Mouse (Mus musculus) brain, embryonic 14.5 days (tissue): ENCODE measurements around the gene Lrrc36. TPM values are rescaled to one million over a fixed set of nuclear protein-coding genes. Genes with fewer than 3 reads are reported as not detected.

Source experiments
- DNase-seq: peaks from one replicate; pipeline ENCODE4 v3.0.0-alpha.2; 2011; ENCODE audit warnings: low read depth
- CTCF ChIP-seq: fragments of 200-500 bp; IDR thresholded peaks from 2 replicates; pipeline ENCODE4 v1.5.1; 2012; ENCODE audit warnings: inconsistent platforms, mild to moderate bottlenecking, moderate library complexity, borderline replicate concordance; ENCODE audit not compliant: insufficient read depth, insufficient read length; ENCODE audit errors: extremely low read depth
- POLR2A ChIP-seq: fragments of 200-500 bp; IDR thresholded peaks from 2 replicates; pipeline ENCODE4 v1.6.1; 2012; ENCODE audit warnings: mild to moderate bottlenecking, inconsistent platforms, borderline replicate concordance; ENCODE audit not compliant: poor library complexity, insufficient read depth, insufficient read length, severe bottlenecking; ENCODE audit errors: extremely low read depth
- polyA plus RNA-seq: library from polyadenylated mRNA; depleted of rRNA; stranded (reverse); fragments of >200 nt; gene quantifications from 2 replicates; pipeline ENCODE4 v1.2.3, GENCODE M21; 2012

The Lrrc36 gene
- polyA plus RNA-seq, 1 experiment: 1.4 TPM

DNA sequence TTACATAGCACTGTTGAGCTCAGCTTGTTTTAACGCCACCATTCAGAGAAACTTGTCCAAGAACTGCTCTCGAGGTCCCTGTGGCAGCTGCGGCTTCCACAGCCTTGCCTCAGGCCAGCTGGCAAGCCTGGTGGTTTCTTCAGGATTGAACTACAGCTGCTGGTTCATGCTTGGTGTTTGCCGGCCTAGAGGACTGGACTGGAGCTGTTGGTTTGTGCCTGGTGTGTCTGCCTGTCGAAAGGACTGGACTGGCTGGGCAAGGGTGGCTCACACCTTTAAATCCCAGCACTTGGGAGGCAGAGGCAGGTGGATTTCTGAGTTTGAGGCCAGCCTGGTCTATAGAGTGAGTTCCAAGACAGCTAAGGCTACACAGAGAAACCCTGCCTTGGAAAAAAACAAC is 13.4 kb upstream of the Lrrc36 start:
- TF ChIP-seq POLR2A (no peak), CTCF (no peak)

DNA sequence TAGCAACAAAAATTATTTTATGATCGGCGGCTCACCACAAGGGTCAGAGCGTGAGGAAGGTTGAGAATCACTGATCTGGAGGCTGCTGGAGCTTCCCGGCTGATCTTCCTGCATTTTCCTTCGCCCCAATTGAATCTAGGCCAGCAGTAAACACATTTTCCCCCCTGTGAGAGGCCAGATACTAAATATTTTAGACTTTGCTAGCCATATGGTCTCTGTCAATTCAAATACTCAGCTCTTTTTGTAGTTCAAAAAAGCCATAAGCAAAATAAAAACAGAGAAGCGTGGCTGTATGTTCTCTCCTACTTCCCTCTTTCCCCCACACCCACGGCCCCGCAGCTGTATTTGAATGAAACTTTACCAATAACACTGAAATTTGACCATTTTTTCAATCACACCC is 9.9 kb upstream of the Lrrc36 start:
- TF ChIP-seq CTCF: no peak
- TF ChIP-seq POLR2A: no peak
- no peak for DNase-seq

More for the DNA sequence above, 13.4 kb upstream of the Lrrc36 start:
- DNase-seq: no peak

DNA sequence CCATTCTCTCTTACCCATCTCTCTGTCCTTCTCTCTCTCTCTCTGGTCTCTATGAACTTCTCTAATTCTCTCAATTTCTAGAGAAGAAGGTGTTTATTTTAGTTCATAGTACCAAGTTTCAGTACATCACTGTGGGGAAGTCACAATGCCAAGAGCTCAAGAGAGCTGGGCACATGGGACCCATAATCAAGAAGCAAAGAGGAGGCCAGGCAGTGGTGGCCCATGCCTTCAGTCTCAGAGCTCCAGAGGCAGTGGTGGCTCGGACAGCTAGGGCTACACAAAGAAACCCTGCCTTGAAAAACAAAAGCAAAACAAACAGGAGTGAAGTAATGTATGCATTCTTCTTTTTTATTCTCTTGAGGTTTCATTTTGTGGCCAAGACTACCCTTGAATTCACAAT is 8.9 kb upstream of the Lrrc36 start:
- TF ChIP-seq CTCF (no peak), POLR2A (no peak)
- no peak for DNase-seq

DNA sequence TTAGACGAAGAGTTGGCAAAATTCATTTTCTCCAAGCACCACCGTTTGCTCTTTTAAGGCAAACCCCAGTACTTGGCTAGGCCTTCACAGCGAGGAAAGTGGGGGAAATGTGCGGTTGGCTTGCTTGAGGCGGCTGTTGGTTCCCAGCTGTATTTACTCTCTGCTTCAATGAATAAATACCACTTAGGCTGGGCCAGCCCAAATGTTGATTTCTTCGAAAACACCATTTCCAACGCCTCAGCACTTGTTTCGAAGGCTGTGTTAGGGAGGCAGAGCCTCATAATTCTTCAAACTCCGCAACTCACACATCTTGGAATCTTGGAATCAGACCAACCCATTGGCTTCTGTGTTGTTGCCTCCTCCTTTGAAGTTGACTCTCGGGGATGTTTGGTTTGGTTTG is 7.0 kb upstream of the Lrrc36 start:
- peak; percentile 78 for DNase-seq
- TF ChIP-seq CTCF (no peak), POLR2A (no peak)

DNA sequence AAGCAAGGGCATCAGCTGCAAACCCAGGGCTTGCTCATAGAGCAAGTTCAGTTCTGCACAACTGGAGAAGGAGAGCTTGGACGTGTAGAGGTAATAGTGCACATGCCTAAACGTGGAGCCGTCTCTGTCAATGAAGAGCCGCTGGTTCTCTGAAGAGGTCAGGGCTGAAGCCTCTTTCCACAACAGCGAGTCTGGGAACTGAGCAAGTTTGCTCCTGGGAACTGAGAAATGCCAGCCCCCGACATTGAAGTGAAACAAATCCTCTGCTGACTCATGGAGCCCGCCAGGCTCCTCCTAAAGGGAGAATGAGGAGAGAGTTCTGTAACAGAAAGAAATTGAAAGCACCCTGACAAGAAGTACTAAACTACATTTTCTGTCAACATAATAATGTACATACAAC is 5.0 kb upstream of the Lrrc36 start:
- no peak for DNase-seq
- TF ChIP-seq CTCF: no peak
- no peak for TF ChIP-seq POLR2A

DNA sequence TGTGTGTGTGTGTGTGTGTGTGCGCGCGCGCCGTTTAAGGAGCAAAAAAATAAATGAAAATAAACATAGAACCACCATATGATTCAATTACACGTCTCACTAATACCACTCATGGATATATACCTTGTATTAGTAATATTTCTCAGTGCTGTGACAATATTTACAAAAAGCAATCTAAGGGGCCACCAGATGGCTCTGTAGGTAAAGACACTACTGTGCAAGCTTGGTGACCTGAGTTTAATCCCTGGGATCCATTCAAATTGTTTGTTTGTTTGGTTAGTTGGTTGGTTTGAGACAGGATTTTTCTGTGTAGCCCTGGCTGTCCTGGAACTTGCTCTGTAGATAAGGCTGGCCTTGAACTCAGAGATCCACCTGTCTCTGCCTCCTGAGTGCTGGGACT is 3.4 kb upstream of the Lrrc36 start:
- TF ChIP-seq POLR2A (no peak), CTCF (no peak)
- no peak for DNase-seq

DNA sequence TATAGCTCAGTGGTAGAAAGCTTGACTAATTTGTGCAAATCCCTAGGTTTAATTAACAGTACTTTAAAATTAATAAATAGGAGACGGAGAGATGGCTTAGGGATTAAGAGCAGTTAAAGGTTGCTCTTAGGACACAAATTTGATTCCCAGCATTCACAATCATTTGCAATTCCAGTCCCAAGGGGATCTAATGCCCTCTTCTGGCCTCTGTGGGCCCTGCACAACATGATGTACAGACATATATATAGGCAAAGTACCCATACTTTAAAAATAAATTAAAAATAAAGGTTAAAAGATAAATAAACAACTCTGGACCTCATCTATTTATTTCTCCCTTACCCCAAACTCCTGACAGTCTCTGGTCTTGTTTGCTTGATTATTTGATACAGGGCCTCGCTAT is 5.6 kb downstream of the Lrrc36 start:
- DNase-seq: no peak
- TF ChIP-seq POLR2A (no peak), CTCF (no peak)

DNA sequence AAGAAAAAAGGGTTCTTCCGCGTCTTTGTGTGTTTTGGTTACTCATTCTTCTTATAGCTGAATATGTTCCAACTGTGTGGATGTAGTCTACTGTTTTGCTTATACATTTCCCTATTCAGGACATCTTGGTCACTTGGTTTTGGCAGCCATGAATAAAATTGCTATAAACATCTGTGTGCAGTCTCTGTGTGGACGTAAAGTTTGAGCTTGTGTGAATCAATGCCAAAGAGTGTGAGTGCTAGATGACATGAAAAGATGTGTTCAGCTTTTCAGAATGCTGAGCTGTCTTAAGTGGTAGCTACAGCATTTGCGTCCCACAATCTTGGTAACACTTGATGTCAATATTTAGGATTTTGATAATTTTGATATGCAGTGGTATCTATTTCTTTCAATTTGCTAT is 6.4 kb downstream of the Lrrc36 start:
- TF ChIP-seq CTCF (no peak), POLR2A (no peak)
- DNase-seq: no peak

DNA sequence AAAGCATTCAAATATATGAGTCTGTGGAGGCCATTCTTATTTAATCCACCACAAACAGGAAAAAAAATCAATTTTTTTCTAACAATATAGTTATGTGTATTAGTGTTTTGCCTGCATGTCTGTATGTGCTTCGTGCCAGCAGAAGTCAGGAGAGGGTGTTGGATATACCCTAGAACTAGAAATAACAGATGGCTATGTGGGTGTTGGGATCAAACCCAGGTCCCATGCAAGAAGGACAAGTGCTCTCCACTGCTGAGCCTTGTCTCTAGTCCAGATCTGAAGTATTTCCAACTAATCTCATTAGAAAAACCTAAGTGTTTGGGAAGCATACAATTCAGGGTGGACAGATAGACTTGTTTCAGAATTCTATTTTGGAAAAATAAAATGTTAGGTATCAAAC is 8.6 kb downstream of the Lrrc36 start:
- TF ChIP-seq POLR2A (no peak), CTCF (no peak)

DNA sequence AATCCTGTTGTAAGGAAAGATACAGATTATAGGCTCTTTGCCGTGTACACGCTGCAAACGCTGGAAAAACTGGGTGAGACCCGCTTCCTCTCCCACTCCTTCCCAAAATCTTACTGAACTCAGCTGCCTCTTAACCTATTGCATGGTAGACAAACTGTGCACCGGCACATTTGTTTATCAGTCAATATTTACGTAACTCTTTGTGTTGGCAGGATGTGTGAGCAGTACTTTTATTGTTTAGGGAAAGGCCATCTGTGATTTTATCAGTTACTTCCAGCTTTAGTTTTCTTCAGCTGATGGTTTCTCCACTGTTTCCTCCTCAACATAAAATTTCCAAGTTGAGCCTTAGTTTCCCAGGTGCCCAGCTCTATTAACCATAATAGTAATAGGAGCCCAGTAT is 13.5 kb downstream of the Lrrc36 start:
- DNase-seq: no peak
- TF ChIP-seq CTCF: no peak
- no peak for TF ChIP-seq POLR2A

More for the DNA sequence above, 8.6 kb downstream of the Lrrc36 start:
- no peak for DNase-seq

DNA sequence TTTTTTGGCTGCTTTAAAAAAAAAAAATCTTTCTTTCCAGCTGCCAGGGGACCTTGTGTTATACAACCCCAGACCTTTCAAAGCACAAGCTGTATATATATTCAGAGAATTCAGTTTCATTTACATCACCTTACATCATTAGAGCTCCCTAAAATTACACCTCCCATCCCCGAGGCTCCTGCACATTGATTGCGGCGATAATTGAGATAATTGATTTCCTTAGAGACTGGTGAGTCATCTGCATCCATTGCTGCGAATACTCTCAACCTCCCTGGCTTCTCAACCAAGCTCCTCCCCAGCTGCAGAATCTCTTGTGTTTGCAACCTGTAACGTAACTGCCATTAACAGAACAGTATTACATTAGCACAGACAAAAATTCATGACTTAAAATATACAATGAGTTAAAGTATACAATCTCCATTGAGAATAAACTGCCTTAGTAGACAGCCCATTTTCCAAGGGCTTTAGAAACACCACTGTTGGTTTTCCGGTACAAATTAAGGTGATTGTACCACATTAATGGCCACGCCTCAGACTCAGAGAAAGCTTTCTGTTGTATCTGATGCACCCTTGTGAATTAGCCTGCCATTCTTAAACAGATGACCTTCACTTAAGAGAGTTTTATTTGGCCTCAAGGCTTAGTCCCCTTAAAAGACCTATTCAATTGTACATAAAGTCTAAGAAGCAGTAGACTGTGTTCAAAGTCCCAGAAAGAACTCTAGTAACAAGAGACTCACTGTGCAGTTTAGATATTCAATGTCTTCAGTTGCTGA is 18.6 kb downstream of the Lrrc36 start:
- DNase-seq: peak; percentile 62
- no peak for TF ChIP-seq CTCF
- no peak for TF ChIP-seq POLR2A

DNA sequence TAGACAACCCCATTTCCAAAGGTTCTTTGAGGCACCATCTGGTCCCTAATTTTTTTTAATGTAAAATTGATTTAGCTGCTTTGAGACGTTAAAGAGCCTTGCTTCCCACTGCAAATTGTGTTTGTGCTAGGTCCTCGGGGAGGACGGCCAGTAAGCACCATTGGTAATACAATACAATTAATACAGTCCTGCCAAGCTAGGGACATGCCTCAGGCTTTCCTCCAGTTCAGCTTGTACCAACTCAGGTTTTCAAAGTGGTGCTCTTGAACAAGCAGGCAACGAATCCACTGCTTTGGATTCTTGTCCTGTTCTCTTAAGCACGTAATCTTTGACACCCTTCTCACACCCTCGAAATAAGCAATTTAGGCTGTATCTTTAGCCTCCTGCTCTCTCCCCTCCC is 19.6 kb downstream of the Lrrc36 start:
- TF ChIP-seq CTCF (no peak), POLR2A (no peak)
- peak; percentile 61 for DNase-seq
